Mouse (Mus musculus) stomach, postnatal 0 days (tissue): ENCODE results near the gene Bcl2l2. TPM values are rescaled to one million over a fixed set of nuclear protein-coding genes. Genes with fewer than 3 reads are reported as not detected.

Source experiments
- ATAC-seq: fragments of 200-750 bp; cut with Nextera tagmentation; 2 replicates; pipeline ENCODE4 v1.8.0; 2017; ENCODE audit not compliant: low FRiP score, low TSS enrichment
- DNase-seq: peaks from one replicate; pipeline ENCODE4 v3.0.0-alpha.2; 2016; ENCODE audit warnings: low spot score
- H3K27ac ChIP-seq: fragments of 300-500 bp; sonication (generic); replicated peaks from 2 replicates; pipeline ENCODE4 v1.5.1; 2014; ENCODE audit warnings: mild to moderate bottlenecking, control low read depth
- H3K27me3 ChIP-seq: fragments of 300-500 bp; sonication (generic); 2 replicates; pipeline ENCODE4 v1.6.1; 2014; ENCODE audit warnings: low read length; ENCODE audit not compliant: control insufficient read depth, insufficient read depth
- H3K36me3 ChIP-seq: fragments of 300-500 bp; sonication (generic); 2 replicates; pipeline ENCODE4 v1.6.1; 2014; ENCODE audit warnings: low read length, mixed read lengths; ENCODE audit not compliant: control insufficient read depth, insufficient read depth
- H3K4me1 ChIP-seq: fragments of 300-500 bp; sonication (generic); replicated peaks from 2 replicates; pipeline ENCODE4 v1.6.1; 2014; ENCODE audit warnings: antibody characterized with exemption; ENCODE audit not compliant: control insufficient read depth, insufficient read depth
- H3K4me2 ChIP-seq: fragments of 300-500 bp; sonication (generic); replicated peaks from 2 replicates; pipeline ENCODE4 v1.6.1; 2014; ENCODE audit warnings: low read depth, mild to moderate bottlenecking, control low read depth, moderate library complexity
- H3K4me3 ChIP-seq: fragments of 300-500 bp; sonication (generic); 2 replicates; pipeline ENCODE4 v1.5.1; 2014; ENCODE audit warnings: low read depth, low read length, control low read depth
- H3K9ac ChIP-seq: fragments of 300-500 bp; sonication (generic); 2 replicates; pipeline ENCODE4 v1.6.1; 2014; ENCODE audit warnings: mild to moderate bottlenecking, low read length, control low read depth, mixed read lengths
- H3K9me3 ChIP-seq: fragments of 300-500 bp; sonication (generic); 2 replicates; pipeline ENCODE4 v1.6.1; 2016; ENCODE audit warnings: low read length; ENCODE audit not compliant: control insufficient read depth
- CTCF ChIP-seq: IDR thresholded peaks from 2 replicates; pipeline ENCODE4 v1.5.1; 2016; ENCODE audit warnings: antibody characterized with exemption, low read depth, mild to moderate bottlenecking, moderate library complexity
- EP300 ChIP-seq: optimal IDR thresholded peaks from 2 replicates; pipeline ENCODE3; 2016; ENCODE audit warnings: antibody characterized with exemption
- WGBS: fragments of 180-500 bp; shearing (Covaris S2); extraction: QIAGEN DNeasy Blood & Tissue Kit; methylation state at CpG from one replicate; pipeline ENCODE4 v1.1.7; 2014; 5-methylcytosine and 5-hydroxymethylcytosine counted together
- polyA plus RNA-seq: library from polyadenylated mRNA; unstranded; fragments of >200 nt; fragmentation: Nextera tagmentation; extraction: Ambion mirVana; gene quantifications from 2 replicates; pipeline ENCODE4 v1.2.1, GENCODE M21; 2015

The Bcl2l2 gene
- polyA plus RNA-seq, 1 experiment from 2014 or later: 4.3 TPM

GRCm38 (mm10) chr14:54937361-54938182, 54.4 kb downstream of the Bcl2l2 start:
- no peak overlapping the region for H3K4me2 ChIP-seq
- no peak overlapping the region for H3K27ac ChIP-seq

More at GRCm38 (mm10) chr14:54937361-54938182, 54.4 kb downstream of the Bcl2l2 start:
- WGBS: 90% methylated on average over 16 of the region's 16 CpGs
- no peaks in the 10 kb centered on the region for H3K4me1 ChIP-seq
- H3K36me3 ChIP-seq: no peaks in the 10 kb centered on the region
- DNase-seq (no peak), ATAC-seq (no peak)
- TF ChIP-seq EP300: no peak
- TF ChIP-seq CTCF: no peak
- H3K27me3 ChIP-seq: no peaks in the 10 kb centered on the region
- no peaks in the 10 kb centered on the region for H3K9me3 ChIP-seq
- no peak overlapping the region for H3K4me3 ChIP-seq
- no peak overlapping the region for H3K9ac ChIP-seq

Other genes with a start within 250 kb of the Bcl2l2 start
- not detected in 2 replicates for gene Gm17606, start 242.4 kb upstream of the Bcl2l2 start, polyA plus RNA-seq
- gene Cdh24, start 242.0 kb upstream of the Bcl2l2 start, polyA plus RNA-seq: 0.63 and 0.68 TPM in 2 replicates
- gene 1700123O20Rik, start 197.2 kb upstream of the Bcl2l2 start, polyA plus RNA-seq: 60.8 and 61.7 TPM in 2 replicates
- 37.0 and 46.9 TPM in 2 replicates for gene Acin1, start 196.4 kb upstream of the Bcl2l2 start, polyA plus RNA-seq
- gene Gm29776, start 184.5 kb upstream of the Bcl2l2 start, polyA plus RNA-seq: 0.08 and 0.11 TPM in 2 replicates
- gene Cebpe, start 171.2 kb upstream of the Bcl2l2 start, polyA plus RNA-seq: 0.10 TPM in 1 of 2 replicates, not detected in the other
- gene Slc7a8, start 101.4 kb upstream of the Bcl2l2 start, polyA plus RNA-seq: 3.1 and 4.2 TPM in 2 replicates
- not detected in 2 replicates for gene Rnf212b, start 69.2 kb upstream of the Bcl2l2 start, polyA plus RNA-seq
- gene Homez, start 12.4 kb upstream of the Bcl2l2 start, polyA plus RNA-seq: 4.5 and 5.0 TPM in 2 replicates
- 1.7 and 2.2 TPM in 2 replicates for gene Ppp1r3e, start 5.8 kb upstream of the Bcl2l2 start, polyA plus RNA-seq
- 1.2 TPM in 2 replicates for gene Gm20521, start 64 bp downstream of the Bcl2l2 start, polyA plus RNA-seq
- 46.4 and 56.2 TPM in 2 replicates for gene Pabpn1, start 9.1 kb downstream of the Bcl2l2 start, polyA plus RNA-seq
- 15.4 and 20.6 TPM in 2 replicates for gene Slc22a17, start 29.8 kb downstream of the Bcl2l2 start, polyA plus RNA-seq
- 14.1 and 16.8 TPM in 2 replicates for gene Efs, start 42.7 kb downstream of the Bcl2l2 start, polyA plus RNA-seq
- gene Il25, start 49.3 kb downstream of the Bcl2l2 start, polyA plus RNA-seq: 0.15 TPM in 1 of 2 replicates, not detected in the other
- gene Cmtm5, start 52.9 kb downstream of the Bcl2l2 start, polyA plus RNA-seq: 3.3 and 4.6 TPM in 2 replicates
- 0.27 and 0.29 TPM in 2 replicates for gene Myh6, start 83.5 kb downstream of the Bcl2l2 start, polyA plus RNA-seq
- not detected in 2 replicates for gene Gm17428, start 93.6 kb downstream of the Bcl2l2 start, polyA plus RNA-seq
- gene Myh7, start 111.2 kb downstream of the Bcl2l2 start, polyA plus RNA-seq: 1.4 and 2.4 TPM in 2 replicates
- 54.4 and 55.2 TPM in 2 replicates for gene Ngdn, start 132.1 kb downstream of the Bcl2l2 start, polyA plus RNA-seq
- gene Zfhx2, start 208.9 kb downstream of the Bcl2l2 start, polyA plus RNA-seq: 1.0 and 1.3 TPM in 2 replicates
- gene Thtpa, start 211.4 kb downstream of the Bcl2l2 start, polyA plus RNA-seq: 11.5 and 11.8 TPM in 2 replicates
- 26.4 and 31.0 TPM in 2 replicates for gene Ap1g2, start 223.2 kb downstream of the Bcl2l2 start, polyA plus RNA-seq
- 0.82 and 1.0 TPM in 2 replicates for gene Jph4, start 233.6 kb downstream of the Bcl2l2 start, polyA plus RNA-seq